Mouse (Mus musculus) kidney, embryonic 14.5 days (tissue): Measurements from ENCODE around the gene Naxd. TPM values are rescaled to one million over a fixed set of nuclear protein-coding genes. Genes with fewer than 3 reads are reported as not detected.

Source experiments
- ATAC-seq: fragments of 200-750 bp; cut with Nextera tagmentation; 2 replicates; pipeline ENCODE4 v1.8.0; 2017; ENCODE audit warnings: moderate number of reproducible peaks, mild to moderate bottlenecking, moderate TSS enrichment, moderate library complexity; ENCODE audit not compliant: low FRiP score, low TSS enrichment
- H3K27ac ChIP-seq: fragments of 300-500 bp; sonication (generic); 2 replicates; pipeline ENCODE4 v1.5.1; 2014; ENCODE audit warnings: low read depth, mild to moderate bottlenecking, low read length, moderate library complexity, mixed read lengths
- H3K27me3 ChIP-seq: fragments of 300-500 bp; sonication (generic); 2 replicates; pipeline ENCODE4 v1.6.1; 2014; ENCODE audit warnings: mild to moderate bottlenecking, low read length; ENCODE audit not compliant: control insufficient read depth, insufficient read depth
- H3K36me3 ChIP-seq: fragments of 300-500 bp; sonication (generic); 2 replicates; pipeline ENCODE4 v1.6.1; 2014; ENCODE audit warnings: low read length, mixed read lengths; ENCODE audit not compliant: control insufficient read depth, insufficient read depth
- H3K4me1 ChIP-seq: fragments of 300-500 bp; sonication (generic); 2 replicates; pipeline ENCODE4 v1.6.1; 2014; ENCODE audit warnings: low read length, mixed read lengths; ENCODE audit not compliant: control insufficient read depth, insufficient read depth
- H3K4me2 ChIP-seq: fragments of 300-500 bp; sonication (generic); replicated peaks from 2 replicates; pipeline ENCODE4 v1.6.1; 2014; ENCODE audit warnings: low read depth, mild to moderate bottlenecking, low read length
- H3K4me3 ChIP-seq: fragments of 300-500 bp; sonication (generic); 2 replicates; pipeline ENCODE4 v1.5.1; 2014; ENCODE audit warnings: mild to moderate bottlenecking, low read length
- H3K9ac ChIP-seq: fragments of 300-500 bp; sonication (generic); 2 replicates; pipeline ENCODE4 v1.6.1; 2014; ENCODE audit warnings: low read depth, mild to moderate bottlenecking, low read length, moderate library complexity
- H3K9me3 ChIP-seq: fragments of 300-500 bp; sonication (generic); 2 replicates; pipeline ENCODE4 v1.6.1; 2016; ENCODE audit warnings: low read length; ENCODE audit not compliant: control insufficient read depth
- WGBS: fragments of 180-500 bp; shearing (Covaris S2); extraction: QIAGEN DNeasy Blood & Tissue Kit; methylation state at CpG from one replicate; pipeline ENCODE4 v1.1.7; 2014; 5-methylcytosine and 5-hydroxymethylcytosine counted together
- polyA plus RNA-seq: library from polyadenylated mRNA; unstranded; fragments of >200 nt; fragmentation: Nextera tagmentation; extraction: Ambion mirVana; gene quantifications from 2 replicates; pipeline ENCODE4 v1.2.1, GENCODE M21; 2014

Naxd gene
- polyA plus RNA-seq, 1 experiment from 2014 or later: 116 TPM

- H3K4me3 ChIP-seq: no peak overlapping the region
- 89% methylated on average over 5 of the region's 5 CpGs for WGBS
- H3K36me3 ChIP-seq: peaks cover 79% of the 10 kb centered on the region
- H3K27me3 ChIP-seq: no peaks in the 10 kb centered on the region
- no peaks in the 10 kb centered on the region for H3K9me3 ChIP-seq
- H3K9ac ChIP-seq: no peak overlapping the region
- ATAC-seq: no peak
- no peaks in the 10 kb centered on the region for H3K4me1 ChIP-seq
- H3K27ac ChIP-seq: no peak overlapping the region
- no peak overlapping the region for H3K4me2 ChIP-seq
Observed at GRCm38 (mm10) chr8:11513247-11513646, 15.9 kb downstream of the Naxd start.

- no peaks in the 10 kb centered on the region for H3K4me1 ChIP-seq
- no peak overlapping the region for H3K9ac ChIP-seq
- ATAC-seq: no peak
- no peaks in the 10 kb centered on the region for H3K9me3 ChIP-seq
- 96% methylated on average over 9 of the region's 9 CpGs for WGBS
- H3K36me3 ChIP-seq: peaks cover 54% of the 10 kb centered on the region
- no peak overlapping the region for H3K4me3 ChIP-seq
- H3K27me3 ChIP-seq: no peaks in the 10 kb centered on the region
- H3K27ac ChIP-seq: no peak overlapping the region
- no peak overlapping the region for H3K4me2 ChIP-seq
Observed at GRCm38 (mm10) chr8:11516292-11516691, 19.0 kb downstream of the Naxd start.

- no peak overlapping the region for H3K27ac ChIP-seq
- no peaks in the 10 kb centered on the region for H3K27me3 ChIP-seq
- no peak overlapping the region for H3K9ac ChIP-seq
- no peak for ATAC-seq
- 88% methylated on average over 16 of the region's 16 CpGs for WGBS
- H3K4me3 ChIP-seq: no peak overlapping the region
- H3K36me3 ChIP-seq: peaks cover 51% of the 10 kb centered on the region
- no peaks in the 10 kb centered on the region for H3K9me3 ChIP-seq
- H3K4me2 ChIP-seq: no peak overlapping the region
- no peaks in the 10 kb centered on the region for H3K4me1 ChIP-seq
Observed at GRCm38 (mm10) chr8:11517366-11518055, 20.2 kb downstream of the Naxd start.

- Histone ChIP-seq H3K9ac (no peak overlapping the region), H3K4me3 (no peak overlapping the region), H3K27ac (no peak overlapping the region), H3K4me1 (no peaks in the 10 kb centered on the region), H3K27me3 (no peaks in the 10 kb centered on the region), H3K9me3 (no peaks in the 10 kb centered on the region), H3K4me2 (no peak overlapping the region), H3K36me3 (peaks cover 46% of the 10 kb centered on the region)
- ATAC-seq: no peak
- 88% methylated on average over 6 of the region's 6 CpGs for WGBS
Observed at GRCm38 (mm10) chr8:11518056-11518396, 20.7 kb downstream of the Naxd start.

- Histone ChIP-seq H3K4me1 (no peaks in the 10 kb centered on the region), H3K27ac (no peak overlapping the region), H3K27me3 (no peaks in the 10 kb centered on the region), H3K4me3 (no peak overlapping the region), H3K9ac (no peak overlapping the region), H3K9me3 (no peaks in the 10 kb centered on the region), H3K36me3 (peaks cover 40% of the 10 kb centered on the region), H3K4me2 (no peak overlapping the region)
- WGBS: 89% methylated on average over 11 of the region's 11 CpGs
- ATAC-seq: no peak
Observed at GRCm38 (mm10) chr8:11518676-11519075, 21.4 kb downstream of the Naxd start.

- Histone ChIP-seq H3K36me3 (peaks cover 21% of the 10 kb centered on the region), H3K4me3 (no peak overlapping the region), H3K9ac (no peak overlapping the region), H3K27me3 (no peaks in the 10 kb centered on the region), H3K27ac (no peak overlapping the region), H3K9me3 (no peaks in the 10 kb centered on the region), H3K4me1 (no peaks in the 10 kb centered on the region), H3K4me2 (no peak overlapping the region)
- 79% methylated on average over 3 of the region's 3 CpGs for WGBS
- no peak for ATAC-seq
Observed at GRCm38 (mm10) chr8:11523331-11523730, 26.0 kb downstream of the Naxd start.

- Histone ChIP-seq H3K27ac (no peak overlapping the region), H3K4me2 (no peak overlapping the region), H3K4me1 (no peaks in the 10 kb centered on the region), H3K9ac (no peak overlapping the region), H3K36me3 (peaks cover 34% of the 10 kb centered on the region; the same call in 1 of the 2 replicates), H3K27me3 (no peaks in the 10 kb centered on the region), H3K9me3 (no peaks in the 10 kb centered on the region), H3K4me3 (no peak overlapping the region)
- 84% methylated on average over 18 of the region's 18 CpGs for WGBS
- no peak for ATAC-seq
Observed at GRCm38 (mm10) chr8:11530155-11530770, 33.0 kb downstream of the Naxd start.

GRCm38 (mm10) chr8:11530849-11531248 is 33.5 kb downstream of the Naxd start:
- Histone ChIP-seq H3K27ac (no peak overlapping the region), H3K9me3 (no peaks in the 10 kb centered on the region), H3K27me3 (no peaks in the 10 kb centered on the region), H3K4me2 (no peak overlapping the region), H3K9ac (no peak overlapping the region), H3K4me3 (no peak overlapping the region), H3K36me3 (peaks cover 35% of the 10 kb centered on the region; the same call in 1 of the 2 replicates), H3K4me1 (no peaks in the 10 kb centered on the region)
- ATAC-seq: no peak
- WGBS: 72% methylated on average over 4 of the region's 4 CpGs

GRCm38 (mm10) chr8:11534494-11534893 is 37.2 kb downstream of the Naxd start:
- ATAC-seq: no peak
- H3K27me3 ChIP-seq: no peaks in the 10 kb centered on the region
- no peak overlapping the region for H3K9ac ChIP-seq
- H3K4me2 ChIP-seq: no peak overlapping the region
- peaks cover 38% of the 10 kb centered on the region; the same call in 1 of the 2 replicates for H3K36me3 ChIP-seq
- H3K4me1 ChIP-seq: no peaks in the 10 kb centered on the region
- WGBS: 50% methylated on average over 9 of the region's 9 CpGs
- H3K9me3 ChIP-seq: no peaks in the 10 kb centered on the region
- H3K27ac ChIP-seq: no peak overlapping the region
- no peak overlapping the region for H3K4me3 ChIP-seq
